Mouse (Mus musculus) urinary bladder, adult 2 months (tissue): ENCODE measurements around the gene Bnc2. TPM values are rescaled to one million over a fixed set of nuclear protein-coding genes. Genes with fewer than 3 reads are reported as not detected.

ENCODE experiments used
- DNase-seq: peaks from one replicate; pipeline ENCODE4 v3.0.0; 2022; ENCODE audit warnings: low spot score
- polyA plus RNA-seq: library from polyadenylated mRNA; depleted of rRNA; stranded (reverse); fragments of >200 nt; gene quantifications from 2 replicates; pipeline ENCODE4 v1.2.3, GENCODE M21; 2012

Bnc2 gene
- polyA plus RNA-seq, 1 experiment = 9.7 TPM

DNA sequence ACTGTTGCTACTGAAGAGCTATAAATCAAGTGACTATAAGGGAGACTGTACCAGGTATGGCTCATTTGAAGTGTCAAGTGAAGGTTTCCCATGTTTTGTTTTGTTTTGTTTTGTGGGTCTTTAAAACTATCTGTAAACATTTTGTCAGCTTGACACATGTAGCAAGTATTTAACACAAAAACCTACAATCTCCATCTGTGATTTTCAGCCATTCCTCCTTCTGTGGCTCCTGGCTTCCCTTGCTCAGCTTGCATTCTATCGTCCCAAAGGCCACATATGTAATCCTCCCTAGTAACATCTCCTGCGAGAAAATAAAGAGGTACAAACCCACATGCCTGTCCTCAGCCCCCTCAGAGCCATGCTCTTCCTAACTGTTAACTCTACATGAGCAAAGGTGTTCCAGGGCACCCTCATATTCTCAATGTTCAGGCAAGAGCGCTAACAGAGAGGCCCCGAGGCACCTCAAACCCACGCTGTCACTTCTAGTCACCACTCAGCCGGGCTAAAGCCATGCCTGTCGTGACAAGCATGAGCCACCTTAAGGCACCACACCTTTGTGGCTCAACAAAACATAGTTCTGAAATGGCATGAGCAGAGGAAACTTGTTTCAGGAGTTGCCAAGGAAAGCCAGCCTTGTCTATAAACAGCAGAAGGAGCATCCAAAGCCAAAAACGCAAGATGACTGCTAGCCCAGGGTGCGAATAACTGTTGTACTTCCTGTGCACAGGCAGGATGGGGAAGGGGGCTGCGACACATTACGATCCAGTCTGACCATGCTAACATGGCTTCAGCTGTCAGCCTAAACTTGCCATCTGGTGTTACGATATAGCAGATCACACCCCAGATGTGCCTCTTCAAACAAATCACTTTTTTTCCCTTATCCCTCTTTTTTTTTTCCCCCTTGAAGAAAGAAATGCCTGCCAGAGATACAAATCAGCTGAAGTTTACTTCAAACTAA, 42.0 kb downstream of the Bnc2 start:
- no peak for DNase-seq

- no peak for DNase-seq
Measured at GRCm38 (mm10) chr4:84627616-84628015, 47.5 kb downstream of the Bnc2 start.

DNA sequence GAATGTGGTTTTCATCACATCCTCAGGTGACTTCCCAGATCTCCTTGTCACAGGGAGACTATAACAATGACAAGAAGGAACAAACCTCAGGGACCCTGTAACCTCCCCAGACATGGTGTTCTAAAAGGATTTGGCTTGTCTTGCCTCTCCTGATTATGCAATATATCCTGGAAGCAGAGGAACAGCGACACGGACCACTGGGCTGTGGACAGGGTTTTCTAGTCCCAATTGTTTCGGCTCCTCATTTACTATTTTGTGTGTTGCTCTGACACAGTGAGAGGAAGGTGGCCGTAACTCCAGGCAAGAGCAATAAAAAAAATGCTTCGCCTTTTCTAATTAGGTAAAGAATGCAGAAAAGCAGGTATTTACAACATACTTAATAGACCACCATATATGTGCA, 51.8 kb downstream of the Bnc2 start:
- DNase-seq = no peak

DNA sequence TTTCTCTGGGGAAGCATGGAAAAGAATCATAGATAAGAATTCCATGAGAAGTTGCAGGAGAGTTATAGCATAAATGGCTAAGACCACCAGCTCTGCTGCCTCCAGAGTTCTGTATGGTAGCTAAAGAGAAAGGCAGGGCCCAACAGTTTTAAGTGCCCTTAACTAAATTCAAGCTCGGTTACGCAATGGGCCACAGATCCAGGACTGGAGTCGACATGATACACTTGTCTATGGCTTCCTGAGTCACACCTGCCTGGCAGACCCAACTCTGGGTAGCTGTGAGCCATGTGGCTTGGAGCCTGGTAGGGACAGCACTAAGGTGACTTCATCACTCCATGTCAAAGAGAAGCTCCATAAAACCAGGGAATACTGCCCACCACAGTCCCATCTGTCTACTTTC, 53.3 kb downstream of the Bnc2 start:
- DNase-seq = no peak

- DNase-seq = no peak
Measured at GRCm38 (mm10) chr4:84609861-84610260, 65.2 kb downstream of the Bnc2 start.

- no peak for DNase-seq
Measured at GRCm38 (mm10) chr4:84604461-84604860, 70.6 kb downstream of the Bnc2 start.

DNA sequence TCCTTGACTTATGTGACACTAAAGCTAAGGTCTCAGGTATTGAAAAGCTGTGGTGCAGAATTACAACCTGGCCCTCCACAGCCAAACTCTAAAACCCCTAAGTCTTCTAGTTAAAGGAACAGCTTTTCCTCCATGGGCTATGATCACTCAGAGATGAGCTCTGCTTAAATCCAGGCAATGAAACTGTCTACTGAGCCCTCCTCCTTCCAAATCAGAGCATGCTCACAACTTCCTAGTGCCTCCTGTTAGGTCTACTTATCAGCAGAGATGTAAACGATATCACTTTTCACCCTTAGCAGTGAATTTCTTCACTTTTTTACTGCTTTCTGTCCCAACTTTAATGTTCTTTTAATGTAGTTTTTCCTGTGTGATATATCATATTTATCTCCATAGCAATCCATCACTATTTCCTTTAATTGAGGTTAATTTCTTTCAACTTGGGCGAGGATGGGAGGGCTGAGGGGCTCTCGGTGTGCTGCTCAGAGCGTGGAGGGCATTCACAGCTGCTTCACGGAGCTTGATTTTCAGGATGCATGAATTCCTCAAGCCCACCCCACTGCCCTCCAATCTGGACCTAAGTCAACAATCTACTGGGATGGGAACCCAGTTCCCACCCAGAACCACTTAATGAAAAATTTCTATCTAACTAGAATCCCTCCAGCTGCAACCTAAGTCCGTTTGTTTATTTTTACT, 94.7 kb downstream of the Bnc2 start:
- DNase-seq = no peak

GRCm38 (mm10) chr4:84578296-84578695, 96.8 kb downstream of the Bnc2 start:
- no peak for DNase-seq

GRCm38 (mm10) chr4:84566123-84566522, 109.0 kb downstream of the Bnc2 start:
- no peak for DNase-seq

- peak; percentile 59 for DNase-seq
Measured at GRCm38 (mm10) chr4:84545204-84545871, 129.7 kb downstream of the Bnc2 start.

DNA sequence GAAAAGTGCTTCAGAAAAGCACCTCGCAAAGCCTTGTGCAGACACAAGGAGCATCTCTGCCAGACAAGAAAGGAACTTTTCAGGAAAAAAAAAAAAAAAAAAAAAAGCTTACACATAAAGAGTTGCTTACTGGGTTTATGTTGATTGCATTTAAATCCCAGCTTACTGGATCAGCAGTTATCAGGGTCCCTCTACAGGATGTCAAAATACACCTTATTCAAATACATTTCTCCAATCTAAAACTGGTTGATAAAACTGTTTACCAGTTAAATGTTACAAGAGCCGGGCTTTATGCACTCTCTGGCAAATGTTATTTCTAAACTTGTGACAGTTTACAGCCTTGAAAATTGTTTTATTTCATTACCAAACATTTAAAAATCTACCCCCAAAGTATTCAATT, 130.4 kb downstream of the Bnc2 start:
- DNase-seq = no peak

GRCm38 (mm10) chr4:84540531-84540930, 134.5 kb downstream of the Bnc2 start:
- DNase-seq = no peak

DNA sequence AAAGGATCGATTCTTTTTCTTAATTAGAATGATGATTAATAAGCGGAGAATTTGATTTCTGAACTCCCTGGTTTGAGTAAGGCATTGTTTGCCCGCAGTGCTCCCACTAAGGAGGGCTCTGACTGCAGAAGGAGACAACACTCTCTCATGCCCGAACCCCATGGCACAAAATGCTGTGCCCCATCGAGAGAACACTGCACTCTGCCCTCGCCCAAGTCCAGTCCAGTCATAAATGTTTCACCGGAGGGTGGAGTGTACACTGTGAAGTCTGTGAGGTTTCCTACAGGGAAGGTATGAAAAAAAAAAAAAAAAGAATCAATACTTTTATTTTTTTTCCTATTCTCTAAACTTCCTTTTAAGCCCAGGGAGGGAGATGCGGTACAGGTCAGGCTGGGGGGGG, 135.7 kb downstream of the Bnc2 start:
- no peak for DNase-seq

DNA sequence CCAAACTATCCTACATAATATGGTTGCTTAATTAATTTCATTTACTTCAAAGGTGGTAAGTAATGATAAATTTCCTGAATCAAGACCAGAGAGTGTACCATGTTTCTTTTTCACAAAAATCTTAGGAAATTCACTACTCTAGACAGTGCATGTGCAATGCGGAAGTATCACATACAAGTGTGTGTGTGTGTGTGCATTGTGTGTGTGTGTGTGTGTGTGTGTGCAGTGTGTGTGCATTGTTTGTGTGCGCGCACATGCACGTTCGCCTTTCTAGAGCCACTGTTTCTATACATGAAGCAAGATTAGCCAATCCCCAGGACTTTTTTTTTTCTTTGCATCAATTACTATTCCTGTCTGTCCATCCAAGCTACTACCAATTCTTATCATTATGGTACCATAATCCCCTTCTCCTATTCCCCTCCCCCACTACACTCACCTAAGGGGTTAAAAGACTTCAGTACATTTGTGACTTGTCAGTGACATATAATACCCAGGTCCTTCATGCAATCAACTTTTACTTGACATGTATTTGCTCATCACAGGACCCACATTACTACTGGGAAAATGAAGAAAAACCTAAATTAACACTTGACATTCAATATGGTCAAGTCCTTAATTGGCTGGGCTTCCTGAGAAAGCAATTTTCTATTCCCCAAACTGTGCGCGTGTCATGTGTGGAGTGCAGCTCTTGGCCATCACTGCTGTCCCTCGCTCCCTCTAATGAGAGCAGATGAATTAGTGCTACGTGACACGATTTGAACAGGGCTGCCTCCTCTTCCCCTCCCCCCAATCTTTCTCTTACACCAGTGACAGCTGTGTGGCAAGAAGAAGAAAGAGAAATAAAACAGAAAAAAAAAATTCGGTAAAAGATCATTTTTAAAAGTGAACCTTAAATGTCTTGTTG, 145.9 kb downstream of the Bnc2 start:
- no peak for DNase-seq

- DNase-seq = no peak
Measured at GRCm38 (mm10) chr4:84528358-84528757, 146.7 kb downstream of the Bnc2 start.

DNA sequence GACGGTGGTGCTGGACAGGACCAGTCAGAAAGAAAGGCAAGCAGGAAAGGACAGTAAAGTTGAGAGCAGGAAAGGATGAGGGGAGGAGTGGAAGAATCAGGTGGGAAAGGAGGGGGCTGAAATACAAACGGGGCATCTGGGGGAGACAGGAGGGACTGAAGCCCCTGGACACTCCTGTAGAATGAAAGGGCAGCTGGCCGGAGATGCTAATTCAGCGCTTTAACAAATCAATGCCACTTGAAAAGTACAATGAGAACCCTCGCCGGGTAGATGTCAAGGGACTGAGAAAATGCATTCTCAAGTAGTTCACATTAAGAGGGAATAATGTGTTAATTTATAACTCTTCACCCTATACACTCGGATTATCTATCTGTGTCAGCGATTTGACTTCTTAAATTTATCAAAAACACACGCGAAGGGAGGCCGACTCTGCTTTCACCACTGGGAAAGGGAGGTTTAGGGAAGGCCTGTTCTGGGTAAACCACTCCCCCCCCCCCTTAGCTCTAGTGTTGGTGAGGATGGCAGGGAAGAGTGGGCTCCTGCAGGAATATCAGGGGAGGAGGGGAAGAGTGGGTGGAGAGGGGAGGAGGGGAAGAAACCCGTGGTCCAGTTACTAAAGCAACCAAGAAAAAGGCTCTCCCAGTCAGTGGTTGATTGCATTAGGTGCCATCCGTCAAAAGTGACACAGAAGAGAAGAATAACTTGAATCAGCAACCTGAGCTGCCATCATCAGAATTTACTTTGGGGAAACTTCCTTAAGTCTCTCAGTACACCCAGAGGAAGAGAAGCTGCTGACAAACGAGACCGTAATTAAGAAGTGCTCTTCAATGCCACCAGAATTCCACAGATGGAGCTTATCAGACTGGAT, 147.8 kb downstream of the Bnc2 start:
- DNase-seq = no peak

DNA sequence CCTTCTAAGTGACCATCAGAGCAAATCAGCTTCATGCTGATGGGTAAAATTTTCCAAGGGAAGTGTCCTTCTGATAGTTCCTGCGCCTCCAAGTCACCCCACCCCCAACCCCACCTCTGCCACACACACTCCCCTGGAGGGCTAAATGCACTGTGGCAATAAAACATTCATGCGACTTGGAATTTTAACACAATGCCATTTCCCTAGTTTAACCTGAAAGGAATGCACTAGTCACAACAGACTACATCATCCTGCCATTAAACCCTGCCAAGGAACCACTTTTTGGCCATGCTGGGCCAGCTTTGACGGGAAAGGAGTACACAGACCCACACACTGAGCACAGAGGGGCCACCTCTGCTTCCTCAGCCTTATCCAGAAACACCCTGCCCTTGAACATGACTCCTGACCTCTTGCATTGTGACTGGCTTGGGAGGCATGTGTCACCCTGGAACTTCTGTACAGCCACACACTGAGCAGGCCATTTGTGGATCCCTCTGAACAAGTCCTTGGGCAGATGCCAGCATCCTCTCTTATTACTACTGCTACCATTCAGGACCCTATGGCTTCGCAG, 151.3 kb downstream of the Bnc2 start:
- DNase-seq = no peak

DNA sequence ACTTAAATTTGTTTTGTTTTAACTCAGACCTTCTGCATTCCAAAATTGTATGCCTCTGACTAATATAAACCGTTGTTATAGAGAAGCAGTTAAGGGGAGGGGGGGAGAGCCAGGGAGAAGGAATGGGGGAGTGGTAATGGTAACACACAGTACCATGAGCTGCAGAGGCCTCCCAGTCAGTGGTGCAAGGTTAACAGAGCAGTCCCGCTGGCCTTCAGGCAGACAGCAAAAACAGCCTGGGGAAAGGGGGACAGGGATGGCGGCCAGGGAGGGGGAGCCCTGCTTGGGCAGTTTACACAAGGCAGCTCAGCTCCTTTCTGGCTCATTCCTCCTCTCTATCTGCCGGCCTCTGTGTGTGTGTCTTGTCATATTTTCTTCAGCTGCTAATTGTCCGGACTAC, 151.9 kb downstream of the Bnc2 start:
- DNase-seq = no peak

DNA sequence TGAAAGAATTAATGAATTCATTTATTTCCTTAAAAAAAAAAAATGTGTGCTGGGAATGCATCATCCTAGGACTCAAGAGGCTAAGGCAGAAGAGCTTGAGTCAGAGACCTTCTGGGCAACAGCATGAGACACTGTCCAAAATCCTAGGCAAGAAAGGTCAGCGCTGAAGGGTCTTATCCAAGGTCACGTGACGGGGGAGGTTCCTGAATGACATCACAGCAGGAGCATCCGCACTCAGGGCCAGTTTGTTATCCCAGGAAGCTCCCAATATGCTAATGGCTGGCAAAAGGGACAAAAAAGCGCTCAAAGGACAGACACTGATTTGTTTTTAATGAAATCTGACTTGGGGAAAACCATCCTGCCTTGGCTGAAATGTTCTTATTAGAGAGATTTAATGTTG, 153.5 kb downstream of the Bnc2 start:
- no peak for DNase-seq

DNA sequence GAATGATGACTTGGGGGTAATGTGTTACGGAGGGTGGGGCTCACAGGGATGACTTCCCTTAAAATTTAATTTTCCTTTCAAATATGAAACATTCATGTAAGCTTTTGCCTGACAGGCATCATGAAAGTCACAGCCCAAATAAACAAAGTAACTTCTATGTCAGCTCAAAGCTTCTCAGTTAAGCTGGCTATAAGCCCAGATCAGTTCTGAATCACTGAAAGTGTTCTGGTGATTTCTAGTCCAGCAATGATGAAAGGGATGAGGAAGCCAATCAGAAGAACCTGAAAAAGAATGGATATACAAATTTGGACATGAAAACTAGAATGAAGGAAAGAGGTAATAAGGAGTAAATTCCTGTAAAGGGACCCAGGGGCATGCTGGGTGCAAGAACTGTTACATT, 164.6 kb downstream of the Bnc2 start:
- DNase-seq = no peak
